Mouse (Mus musculus) stomach, postnatal 0 days (tissue): ENCODE results near the gene Tspan15. TPM values are rescaled to one million over a fixed set of nuclear protein-coding genes. Genes with fewer than 3 reads are reported as not detected.

Experiments used
- ATAC-seq: fragments of 200-750 bp; cut with Nextera tagmentation; 2 replicates; pipeline ENCODE4 v1.8.0; 2017; ENCODE audit not compliant: low FRiP score, low TSS enrichment
- DNase-seq: peaks from one replicate; pipeline ENCODE4 v3.0.0-alpha.2; 2016; ENCODE audit warnings: low spot score
- H3K27ac ChIP-seq: fragments of 300-500 bp; sonication (generic); replicated peaks from 2 replicates; pipeline ENCODE4 v1.5.1; 2014; ENCODE audit warnings: mild to moderate bottlenecking, control low read depth
- H3K27me3 ChIP-seq: fragments of 300-500 bp; sonication (generic); 2 replicates; pipeline ENCODE4 v1.6.1; 2014; ENCODE audit warnings: low read length; ENCODE audit not compliant: control insufficient read depth, insufficient read depth
- H3K36me3 ChIP-seq: fragments of 300-500 bp; sonication (generic); 2 replicates; pipeline ENCODE4 v1.6.1; 2014; ENCODE audit warnings: low read length, mixed read lengths; ENCODE audit not compliant: control insufficient read depth, insufficient read depth
- H3K4me1 ChIP-seq: fragments of 300-500 bp; sonication (generic); replicated peaks from 2 replicates; pipeline ENCODE4 v1.6.1; 2014; ENCODE audit warnings: antibody characterized with exemption; ENCODE audit not compliant: control insufficient read depth, insufficient read depth
- H3K4me2 ChIP-seq: fragments of 300-500 bp; sonication (generic); replicated peaks from 2 replicates; pipeline ENCODE4 v1.6.1; 2014; ENCODE audit warnings: low read depth, mild to moderate bottlenecking, control low read depth, moderate library complexity
- H3K4me3 ChIP-seq: fragments of 300-500 bp; sonication (generic); 2 replicates; pipeline ENCODE4 v1.5.1; 2014; ENCODE audit warnings: low read depth, low read length, control low read depth
- H3K9ac ChIP-seq: fragments of 300-500 bp; sonication (generic); 2 replicates; pipeline ENCODE4 v1.6.1; 2014; ENCODE audit warnings: mild to moderate bottlenecking, low read length, control low read depth, mixed read lengths
- H3K9me3 ChIP-seq: fragments of 300-500 bp; sonication (generic); 2 replicates; pipeline ENCODE4 v1.6.1; 2016; ENCODE audit warnings: low read length; ENCODE audit not compliant: control insufficient read depth
- CTCF ChIP-seq: IDR thresholded peaks from 2 replicates; pipeline ENCODE4 v1.5.1; 2016; ENCODE audit warnings: antibody characterized with exemption, low read depth, mild to moderate bottlenecking, moderate library complexity
- EP300 ChIP-seq: optimal IDR thresholded peaks from 2 replicates; pipeline ENCODE3; 2016; ENCODE audit warnings: antibody characterized with exemption
- WGBS: fragments of 180-500 bp; shearing (Covaris S2); extraction: QIAGEN DNeasy Blood & Tissue Kit; methylation state at CpG from one replicate; pipeline ENCODE4 v1.1.7; 2014; 5-methylcytosine and 5-hydroxymethylcytosine counted together
- polyA plus RNA-seq: library from polyadenylated mRNA; unstranded; fragments of >200 nt; fragmentation: Nextera tagmentation; extraction: Ambion mirVana; gene quantifications from 2 replicates; pipeline ENCODE4 v1.2.1, GENCODE M21; 2015

Tspan15 gene
- polyA plus RNA-seq, 1 experiment from 2014 or later, result 97.4 TPM

DNA sequence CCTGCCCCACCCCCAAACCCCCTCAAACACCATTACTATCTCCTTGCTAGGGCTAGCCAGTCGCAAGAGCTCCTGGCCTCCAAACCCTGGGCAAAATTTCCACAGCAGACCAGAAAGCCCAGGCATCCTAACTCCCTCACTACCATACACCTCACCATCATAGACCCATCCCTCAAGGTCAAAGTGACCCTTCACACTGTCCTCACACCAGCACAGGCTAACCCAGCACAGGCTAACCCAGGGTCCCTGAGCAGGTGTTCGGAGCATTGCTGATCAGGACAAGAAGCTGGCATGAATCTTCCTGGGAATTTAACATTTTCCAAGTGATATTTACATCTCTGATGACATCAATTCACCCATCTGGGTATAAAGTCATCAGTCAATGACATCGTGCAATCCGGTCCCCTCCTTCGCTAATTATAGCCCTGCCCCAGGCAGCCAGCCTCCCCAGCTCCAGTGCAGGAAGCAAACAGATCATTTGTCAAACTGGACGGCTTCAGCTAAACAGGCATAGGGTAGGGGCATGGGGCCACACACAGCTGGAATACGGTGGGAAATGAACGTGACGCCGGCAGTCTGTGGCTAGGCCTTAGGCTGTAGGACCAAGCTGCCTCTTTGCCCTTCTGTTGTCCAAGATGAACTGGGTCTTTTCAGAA lies 22.7 kb downstream of the Tspan15 start:
- Histone ChIP-seq H3K4me3 (no peak overlapping the region), H3K4me2 (no peak overlapping the region), H3K9me3 (no peaks in the 10 kb centered on the region), H3K27ac (peak overlapping the region; percentile 40), H3K9ac (no peak overlapping the region), H3K27me3 (no peaks in the 10 kb centered on the region), H3K4me1 (0 out of 2 replicates have a peak, but pooled peaks cover 4% of the 10 kb centered on the region), H3K36me3 (no peaks in the 10 kb centered on the region)
- DNase-seq (no peak), ATAC-seq (peak; percentile 57; the same call in 1 of the 2 replicates)
- 28% methylated on average over 10 of the region's 10 CpGs for WGBS
- TF ChIP-seq CTCF, result no peak
- TF ChIP-seq EP300, result no peak

DNA sequence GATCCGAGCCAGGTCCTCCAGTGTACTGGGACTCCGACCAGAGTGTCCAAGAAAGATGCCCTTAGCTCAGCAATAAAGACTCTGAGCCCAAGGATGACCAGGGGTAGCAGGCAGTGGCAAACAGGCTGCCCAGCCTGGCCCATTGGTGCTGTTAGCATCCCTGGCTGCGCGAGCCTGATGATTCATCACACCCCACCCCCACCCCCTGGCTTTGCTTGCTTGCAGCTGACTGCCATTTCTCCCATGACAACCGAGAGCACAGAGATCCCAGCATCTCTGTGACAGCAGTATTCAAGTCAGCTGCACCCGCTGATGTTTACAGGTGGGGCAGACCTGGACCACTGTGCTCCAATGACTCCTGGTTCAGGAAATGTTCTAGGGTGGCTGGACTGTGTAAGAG lies 28.5 kb downstream of the Tspan15 start:
- Histone ChIP-seq H3K9ac (no peak overlapping the region), H3K9me3 (no peaks in the 10 kb centered on the region), H3K36me3 (no peaks in the 10 kb centered on the region), H3K4me2 (no peak overlapping the region), H3K27me3 (no peaks in the 10 kb centered on the region), H3K4me3 (no peak overlapping the region), H3K4me1 (no peaks in the 10 kb centered on the region), H3K27ac (no peak overlapping the region)
- TF ChIP-seq CTCF (no peak), EP300 (no peak)
- DNase-seq (no peak), ATAC-seq (no peak)
- 59% methylated on average over 6 of the region's 6 CpGs for WGBS

DNA sequence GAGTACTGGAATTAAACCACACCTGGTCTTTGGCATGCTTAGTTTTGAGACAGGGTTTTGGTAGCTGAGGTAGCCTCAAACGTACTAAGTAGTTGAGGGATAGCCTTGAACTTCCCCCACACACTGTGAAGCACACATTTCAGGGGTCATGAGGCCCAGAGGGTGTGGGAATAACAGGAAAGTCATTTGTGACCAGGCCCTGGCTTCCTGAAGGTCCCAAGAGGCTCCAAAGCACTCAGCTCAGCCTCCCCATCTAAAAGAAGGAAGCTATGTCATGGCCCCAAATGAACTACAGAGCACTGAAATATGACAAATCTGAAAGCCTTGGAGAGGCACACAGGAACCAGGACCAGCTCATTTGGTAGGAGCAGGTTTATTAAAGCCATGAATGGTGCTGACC lies 32.2 kb downstream of the Tspan15 start:
- TF ChIP-seq EP300, result no peak
- TF ChIP-seq CTCF, result no peak
- H3K27ac ChIP-seq, result no peak overlapping the region
- H3K9me3 ChIP-seq, result no peaks in the 10 kb centered on the region
- H3K36me3 ChIP-seq, result no peaks in the 10 kb centered on the region
- WGBS, result 71% methylated on average over 1 of the region's 1 CpGs
- no peaks in the 10 kb centered on the region for H3K27me3 ChIP-seq
- no peak overlapping the region for H3K9ac ChIP-seq
- peaks cover 3% of the 10 kb centered on the region; the same call in 1 of the 2 replicates for H3K4me1 ChIP-seq
- H3K4me2 ChIP-seq, result no peak overlapping the region
- peak; percentile 11 for DNase-seq
- ATAC-seq, result no peak
- H3K4me3 ChIP-seq, result no peak overlapping the region

DNA sequence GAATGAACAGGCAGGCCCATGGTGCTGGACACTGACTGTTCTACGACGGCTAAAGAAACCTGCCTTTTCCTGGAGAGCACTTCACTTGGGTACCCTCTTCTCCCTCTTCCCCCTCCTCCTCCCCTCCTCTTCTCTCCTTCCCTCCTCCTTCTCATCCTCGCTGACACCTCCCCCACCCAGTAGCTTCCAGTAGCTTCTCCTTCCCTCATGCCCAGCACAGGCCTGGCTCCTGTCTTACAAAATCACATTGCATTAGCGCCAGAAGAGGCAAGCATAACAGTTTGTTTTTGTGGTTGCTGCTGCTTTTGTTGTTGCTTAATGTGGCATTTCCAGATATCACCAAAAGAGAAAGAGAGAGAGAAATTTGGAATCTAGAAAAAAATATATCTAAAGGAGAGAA lies 33.6 kb downstream of the Tspan15 start:
- TF ChIP-seq EP300, result no peak
- TF ChIP-seq CTCF, result no peak
- Histone ChIP-seq H3K27ac (no peak overlapping the region), H3K9me3 (no peaks in the 10 kb centered on the region), H3K4me3 (no peak overlapping the region), H3K4me2 (no peak overlapping the region), H3K4me1 (peaks cover 3% of the 10 kb centered on the region; the same call in 1 of the 2 replicates), H3K9ac (no peak overlapping the region), H3K27me3 (no peaks in the 10 kb centered on the region), H3K36me3 (no peaks in the 10 kb centered on the region)
- 65% methylated on average over 4 of the region's 4 CpGs for WGBS
- no peak for ATAC-seq
- DNase-seq, result no peak

DNA sequence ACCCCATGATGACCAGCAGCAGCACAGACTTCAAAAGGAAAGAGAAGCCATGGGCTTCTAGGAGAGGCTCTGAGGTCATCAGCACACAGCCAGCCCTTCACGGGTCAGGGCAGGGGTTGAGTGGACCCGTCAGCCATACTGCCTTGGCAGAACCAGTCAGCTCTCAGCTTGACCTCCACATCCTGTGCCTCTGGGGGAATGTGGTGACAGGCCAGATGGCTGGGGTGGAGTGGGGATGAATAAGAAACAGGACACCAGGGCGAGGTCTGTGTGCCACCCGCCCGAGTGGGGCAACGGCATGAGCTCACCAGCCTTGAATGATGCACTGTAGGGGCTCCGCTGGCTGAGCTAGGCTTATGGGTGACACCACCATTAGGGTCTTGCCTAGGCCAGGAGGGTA lies 35.7 kb downstream of the Tspan15 start:
- no peaks in the 10 kb centered on the region for H3K27me3 ChIP-seq
- TF ChIP-seq CTCF (no peak), EP300 (no peak)
- ATAC-seq, result no peak
- H3K9me3 ChIP-seq, result no peaks in the 10 kb centered on the region
- DNase-seq, result no peak
- H3K9ac ChIP-seq, result no peak overlapping the region
- no peaks in the 10 kb centered on the region for H3K36me3 ChIP-seq
- no peak overlapping the region for H3K4me3 ChIP-seq
- WGBS, result 48% methylated on average over 7 of the region's 7 CpGs
- peaks cover 3% of the 10 kb centered on the region; the same call in 1 of the 2 replicates for H3K4me1 ChIP-seq
- peak overlapping the region; percentile 3 for H3K27ac ChIP-seq
- H3K4me2 ChIP-seq, result no peak overlapping the region

DNA sequence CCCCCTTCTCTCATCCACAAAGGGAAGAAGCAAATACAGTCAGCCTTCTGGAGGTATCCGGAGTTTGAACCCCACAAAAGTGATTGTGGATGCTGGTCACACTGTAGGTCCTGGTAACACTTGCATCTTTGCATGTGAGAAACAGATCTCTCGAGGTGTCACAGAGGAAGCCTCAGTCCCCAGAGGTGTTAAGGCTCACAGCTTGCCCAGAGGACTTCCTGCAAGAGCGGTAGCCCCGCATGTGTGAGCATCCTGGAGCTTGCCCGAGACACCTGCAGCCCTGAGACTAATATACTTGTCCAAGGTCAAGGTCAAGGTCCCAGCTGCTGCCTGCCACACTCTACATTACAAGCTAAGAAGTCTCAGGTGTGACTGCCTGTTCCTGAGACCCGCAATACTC lies 36.1 kb downstream of the Tspan15 start:
- WGBS, result 51% methylated on average over 6 of the region's 6 CpGs
- H3K9me3 ChIP-seq, result no peaks in the 10 kb centered on the region
- no peaks in the 10 kb centered on the region for H3K36me3 ChIP-seq
- TF ChIP-seq CTCF (no peak), EP300 (no peak)
- H3K27me3 ChIP-seq, result no peaks in the 10 kb centered on the region
- peaks cover 3% of the 10 kb centered on the region; the same call in 1 of the 2 replicates for H3K4me1 ChIP-seq
- DNase-seq (no peak), ATAC-seq (no peak)
- H3K9ac ChIP-seq, result no peak overlapping the region
- H3K27ac ChIP-seq, result peak overlapping the region; percentile 56
- no peak overlapping the region for H3K4me2 ChIP-seq
- no peak overlapping the region for H3K4me3 ChIP-seq
